Mouse (Mus musculus): ENCODE results near the gene Rgs6. TPM values are rescaled to one million over a fixed set of nuclear protein-coding genes. Genes with fewer than 3 reads are reported as not detected.

Gene Rgs6
- polyA plus RNA-seq, 1 experiment, result 0.69 TPM

- peaks cover 40% of the 10 kb centered on the region for H3K27me3 ChIP-seq (replicated peaks)
- TF ChIP-seq FLI1 (IDR thresholded peaks at IDR 0.05; ENCODE audit: low read length), result no peak
- TF ChIP-seq GATA1 (IDR thresholded peaks at IDR 0.05; ENCODE audit: borderline replicate concordance, low read length), result no peak
These were observed 563.4 kb downstream of the Rgs6 start for GRCm38 (mm10) chr12:83151474-83151873.

GRCm38 (mm10) chr12:83160211-83160610 is 572.1 kb downstream of the Rgs6 start:
- Histone ChIP-seq H3K36me3 (replicated peaks; ENCODE audit: low read length) (no peaks in the 10 kb centered on the region), H3K9me3 (no peaks in the 10 kb centered on the region), H3K4me3 (replicated peaks) (no peak overlapping the region), H3K27me3 (replicated peaks) (peaks cover 30% of the 10 kb centered on the region), H3K4me1 (peaks cover 21% of the 10 kb centered on the region)
- TF ChIP-seq GATA1 (IDR thresholded peaks at IDR 0.05; ENCODE audit: borderline replicate concordance, low read length) (no peak), FLI1 (IDR thresholded peaks at IDR 0.05; ENCODE audit: low read length) (no peak)

More at GRCm38 (mm10) chr12:83151474-83151873, 563.4 kb downstream of the Rgs6 start:
- H3K4me3 ChIP-seq (replicated peaks), result no peak overlapping the region
- peaks cover 48% of the 10 kb centered on the region for H3K4me1 ChIP-seq
- peaks cover 3% of the 10 kb centered on the region; the same call in 1 of the 2 replicates for H3K9me3 ChIP-seq
- no peaks in the 10 kb centered on the region for H3K36me3 ChIP-seq (replicated peaks; ENCODE audit: low read length)

- Histone ChIP-seq H3K36me3 (replicated peaks; ENCODE audit: low read length) (no peaks in the 10 kb centered on the region), H3K27me3 (replicated peaks) (peaks cover 31% of the 10 kb centered on the region), H3K9me3 (no peaks in the 10 kb centered on the region), H3K4me1 (peaks cover 21% of the 10 kb centered on the region), H3K4me3 (replicated peaks) (no peak overlapping the region)
- no peak for TF ChIP-seq GATA1 (IDR thresholded peaks at IDR 0.05; ENCODE audit: borderline replicate concordance, low read length)
- no peak for TF ChIP-seq FLI1 (IDR thresholded peaks at IDR 0.05; ENCODE audit: low read length)
These were observed 572.6 kb downstream of the Rgs6 start for GRCm38 (mm10) chr12:83160700-83161099.

GRCm38 (mm10) chr12:83163721-83164120 is 575.6 kb downstream of the Rgs6 start:
- Histone ChIP-seq H3K27me3 (replicated peaks) (peaks cover 24% of the 10 kb centered on the region), H3K36me3 (replicated peaks; ENCODE audit: low read length) (no peaks in the 10 kb centered on the region), H3K4me3 (replicated peaks) (no peak overlapping the region), H3K9me3 (no peaks in the 10 kb centered on the region), H3K4me1 (peaks cover 16% of the 10 kb centered on the region; the same call in 1 of the 2 replicates)
- TF ChIP-seq FLI1 (IDR thresholded peaks at IDR 0.05; ENCODE audit: low read length) (no peak), GATA1 (IDR thresholded peaks at IDR 0.05; ENCODE audit: borderline replicate concordance, low read length) (no peak)

DNA sequence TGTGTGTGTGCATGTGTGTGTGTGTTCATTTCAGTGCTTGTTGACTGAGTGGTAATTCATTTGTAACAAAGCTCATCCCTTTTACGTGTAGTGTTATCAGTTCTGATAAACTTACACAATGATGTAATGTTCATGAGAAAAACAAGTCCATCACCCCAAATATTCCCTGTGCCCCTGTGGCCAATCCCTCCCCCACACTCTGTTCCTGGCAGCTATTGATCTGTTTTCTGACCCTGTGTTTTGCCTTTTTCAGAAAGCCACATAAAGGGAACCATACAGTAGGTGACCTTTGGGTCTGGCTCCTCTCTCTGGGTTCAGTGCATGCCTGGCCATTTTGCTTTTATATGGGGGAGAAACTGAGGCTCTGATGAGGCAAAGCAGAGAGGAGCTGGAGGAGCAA is 577.0 kb downstream of the Rgs6 start:
- no peaks in the 10 kb centered on the region for H3K9me3 ChIP-seq
- H3K4me3 ChIP-seq (replicated peaks), result no peak overlapping the region
- H3K27me3 ChIP-seq (replicated peaks), result peaks cover 26% of the 10 kb centered on the region
- peaks cover 27% of the 10 kb centered on the region for H3K4me1 ChIP-seq
- TF ChIP-seq GATA1 (IDR thresholded peaks at IDR 0.05; ENCODE audit: borderline replicate concordance, low read length) (no peak), FLI1 (IDR thresholded peaks at IDR 0.05; ENCODE audit: low read length) (no peak)
- no peaks in the 10 kb centered on the region for H3K36me3 ChIP-seq (replicated peaks; ENCODE audit: low read length)

DNA sequence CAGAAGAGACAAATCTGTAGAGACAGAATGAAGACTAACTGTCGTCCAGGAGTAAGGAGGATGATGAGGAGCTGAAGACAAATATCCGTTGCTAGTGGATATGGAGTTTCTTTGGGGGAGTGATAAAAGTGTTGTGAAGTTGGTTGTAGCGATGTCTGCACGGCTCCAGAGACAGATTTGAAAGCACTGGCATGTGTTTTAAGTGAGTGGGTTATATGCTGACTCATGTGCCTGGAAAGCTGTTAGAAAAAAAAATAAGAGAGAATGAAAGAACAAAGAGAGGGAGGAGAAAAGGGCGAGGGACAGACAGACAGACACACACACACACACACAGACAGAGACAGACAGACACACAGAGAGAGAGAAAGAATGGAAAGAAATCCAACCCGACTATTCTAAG is 580.2 kb downstream of the Rgs6 start:
- Histone ChIP-seq H3K4me1 (peaks cover 24% of the 10 kb centered on the region), H3K36me3 (replicated peaks; ENCODE audit: low read length) (no peaks in the 10 kb centered on the region), H3K4me3 (replicated peaks) (no peak overlapping the region), H3K9me3 (peaks cover 5% of the 10 kb centered on the region), H3K27me3 (replicated peaks) (peaks cover 24% of the 10 kb centered on the region)
- TF ChIP-seq GATA1 (IDR thresholded peaks at IDR 0.05; ENCODE audit: borderline replicate concordance, low read length), result no peak
- TF ChIP-seq FLI1 (IDR thresholded peaks at IDR 0.05; ENCODE audit: low read length), result no peak

DNA sequence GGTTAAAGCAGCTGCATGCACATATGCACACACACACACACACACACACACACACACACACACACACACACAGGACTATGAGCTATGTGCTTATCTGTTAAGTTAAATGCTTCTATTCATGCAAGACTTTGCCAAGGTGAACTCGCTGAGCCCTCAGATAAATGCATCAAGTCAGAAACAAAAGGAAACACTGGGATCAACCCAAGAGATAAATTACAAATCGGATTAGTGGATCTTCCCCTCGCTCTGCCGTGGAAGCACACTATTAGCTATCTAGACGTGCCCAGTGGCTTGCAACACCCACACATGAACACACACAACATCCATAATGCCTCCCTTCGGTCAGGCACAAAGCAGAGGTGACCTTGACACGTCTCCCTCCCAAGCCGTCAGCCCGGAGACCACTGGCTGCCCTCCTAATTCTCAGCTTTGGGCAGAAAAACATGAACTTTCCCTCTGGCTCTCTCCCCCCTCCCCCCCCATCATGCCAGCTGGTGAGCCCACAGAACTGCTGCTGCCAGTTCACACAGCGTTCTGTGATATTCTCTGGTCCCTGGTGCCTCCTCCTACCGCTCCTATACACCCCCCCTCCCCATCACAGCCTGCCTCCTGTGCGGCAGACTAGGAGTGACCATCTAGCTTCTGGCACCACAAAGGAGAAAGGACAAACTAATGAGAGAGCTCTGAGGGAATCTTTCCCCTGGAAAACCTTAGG is 581.6 kb downstream of the Rgs6 start:
- Histone ChIP-seq H3K27me3 (replicated peaks) (peaks cover 17% of the 10 kb centered on the region), H3K9me3 (peaks cover 5% of the 10 kb centered on the region), H3K4me3 (replicated peaks) (no peak overlapping the region), H3K4me1 (peaks cover 15% of the 10 kb centered on the region), H3K36me3 (replicated peaks; ENCODE audit: low read length) (no peaks in the 10 kb centered on the region)
- TF ChIP-seq FLI1 (IDR thresholded peaks at IDR 0.05; ENCODE audit: low read length) (no peak), GATA1 (IDR thresholded peaks at IDR 0.05; ENCODE audit: borderline replicate concordance, low read length) (no peak)

DNA sequence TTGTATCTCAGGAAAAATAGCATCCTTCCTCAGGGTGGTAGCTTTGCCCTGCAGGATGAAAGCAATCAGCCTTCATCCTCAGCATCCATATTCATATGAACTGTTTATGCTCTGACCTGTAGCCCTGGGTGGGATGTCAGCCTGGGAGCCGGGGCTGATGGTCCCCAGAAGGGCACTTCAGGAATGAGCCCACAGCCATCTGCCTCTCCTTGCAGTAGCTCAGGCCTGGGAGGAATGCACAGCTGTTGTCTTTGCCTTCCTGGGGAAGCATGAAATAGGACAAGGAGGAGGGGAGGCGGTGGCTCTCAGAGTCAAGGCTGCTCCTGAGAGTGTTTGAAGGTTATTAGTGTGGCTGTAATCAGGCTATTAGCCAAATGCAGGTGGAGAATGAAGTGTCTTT is 590.7 kb downstream of the Rgs6 start:
- no peaks in the 10 kb centered on the region for H3K9me3 ChIP-seq
- peaks cover 7% of the 10 kb centered on the region; the same call in 1 of the 2 replicates for H3K4me1 ChIP-seq
- peaks cover 33% of the 10 kb centered on the region for H3K27me3 ChIP-seq (replicated peaks)
- no peaks in the 10 kb centered on the region for H3K36me3 ChIP-seq (replicated peaks; ENCODE audit: low read length)
- no peak for TF ChIP-seq FLI1 (IDR thresholded peaks at IDR 0.05; ENCODE audit: low read length)
- no peak for TF ChIP-seq GATA1 (IDR thresholded peaks at IDR 0.05; ENCODE audit: borderline replicate concordance, low read length)
- H3K4me3 ChIP-seq (replicated peaks), result no peak overlapping the region

GRCm38 (mm10) chr12:83179860-83180259 is 591.8 kb downstream of the Rgs6 start:
- Histone ChIP-seq H3K27me3 (replicated peaks) (peaks cover 33% of the 10 kb centered on the region), H3K36me3 (replicated peaks; ENCODE audit: low read length) (no peaks in the 10 kb centered on the region), H3K9me3 (no peaks in the 10 kb centered on the region), H3K4me3 (replicated peaks) (no peak overlapping the region), H3K4me1 (peaks cover 12% of the 10 kb centered on the region; the same call in 1 of the 2 replicates)
- TF ChIP-seq GATA1 (IDR thresholded peaks at IDR 0.05; ENCODE audit: borderline replicate concordance, low read length) (no peak), FLI1 (IDR thresholded peaks at IDR 0.05; ENCODE audit: low read length) (no peak)

DNA sequence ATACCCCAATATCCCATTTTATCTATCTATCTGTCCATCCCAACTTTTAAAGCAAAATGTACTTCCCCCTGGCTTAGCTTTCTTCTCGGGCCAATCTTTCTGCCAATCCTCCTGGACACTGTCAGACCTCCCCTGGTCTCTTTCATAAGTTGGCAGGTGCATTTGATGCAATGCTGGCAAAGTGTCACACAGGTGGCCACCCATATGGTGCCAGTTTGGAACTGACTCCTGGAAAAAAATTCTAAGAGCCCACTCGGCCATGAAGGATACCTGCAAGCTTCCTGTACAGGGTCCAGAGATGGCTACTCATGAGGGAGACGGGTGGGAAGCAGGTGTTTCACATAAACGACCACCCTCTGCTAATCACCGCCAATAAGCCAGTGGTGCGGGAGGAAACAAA is 592.5 kb downstream of the Rgs6 start:
- TF ChIP-seq GATA1 (IDR thresholded peaks at IDR 0.05; ENCODE audit: borderline replicate concordance, low read length) (no peak), FLI1 (IDR thresholded peaks at IDR 0.05; ENCODE audit: low read length) (no peak)
- H3K36me3 ChIP-seq (replicated peaks; ENCODE audit: low read length), result no peaks in the 10 kb centered on the region
- peaks cover 14% of the 10 kb centered on the region for H3K4me1 ChIP-seq
- H3K4me3 ChIP-seq (replicated peaks), result no peak overlapping the region
- H3K9me3 ChIP-seq, result no peaks in the 10 kb centered on the region
- peaks cover 33% of the 10 kb centered on the region for H3K27me3 ChIP-seq (replicated peaks)

Measured in megakaryocyte, embryonic 14.5 days (primary cell).